Mouse (Mus musculus) hindlimb bud, embryonic 11.5 days (tissue): ENCODE measurements around the gene Olfr549.

Experiments
- DNase-seq: peaks from one replicate; pipeline ENCODE4 v3.0.0-alpha.2; 2012; ENCODE audit warnings: low read depth, low spot score; ENCODE audit errors: extremely low spot score

The Olfr549 gene

GRCm38 (mm10) chr7:102575998-102576397 lies 26.3 kb downstream of the Olfr549 start:
- no peak for DNase-seq

GRCm38 (mm10) chr7:102591786-102592185 lies 42.1 kb downstream of the Olfr549 start, which contains the start of gene Olfr551:
TSS of gene Olfr551 (minus strand) at chr7:102591886.
- DNase-seq, result no peak

- no peak for DNase-seq
Observed at GRCm38 (mm10) chr7:102597378-102598031, 47.8 kb downstream of the Olfr549 start, which contains the start of gene Olfr552. TSS of gene Olfr552 (plus strand) at chr7:102597770.
